Mouse (Mus musculus): ENCODE measurements at regions not wholly inside any gene's neighbourhood (a gene's known extent, or its start where the extent isn't known, plus 50 kb on each side); places are given as distances from the start of the nearest gene placed in this dataset.

- Histone ChIP-seq H3K27ac (ENCODE audit: insufficient read depth, low read depth, low read length) (no peak overlapping the region; the same call in 1 of the 2 replicates), H3K27me3 (ENCODE audit: control insufficient read depth, insufficient read depth, low read length) (no peaks in the 10 kb centered on the region), H3K4me3 (ENCODE audit: low read depth, low read length) (no peak overlapping the region), H3K4me1 (ENCODE audit: control insufficient read depth, insufficient read depth, insufficient read length, low read length) (peaks cover 3% of the 10 kb centered on the region; the same call in 1 of the 2 replicates), H3K36me3 (ENCODE audit: control insufficient read depth, insufficient read depth, low read length) (no peaks in the 10 kb centered on the region)
- no peak for TF ChIP-seq POLR2A (IDR thresholded peaks at IDR 0.05; ENCODE audit: low read depth, low read length)
- no peak for TF ChIP-seq CTCF (IDR thresholded peaks at IDR 0.05; ENCODE audit: extremely low read depth, insufficient read length, insufficient replicate concordance, low read depth, low read length)
- WGBS = 43% methylated on average over 7 of the region's 7 CpGs
Measured at GRCm38 (mm10) chr11:57958233-57958632, 50.6 kb upstream of the Larp1 start.

GRCm38 (mm10) chr11:57956909-57957308 is 52.0 kb upstream of the Larp1 start:
- no peak for TF ChIP-seq CTCF (IDR thresholded peaks at IDR 0.05; ENCODE audit: extremely low read depth, insufficient read length, insufficient replicate concordance, low read depth, low read length)
- TF ChIP-seq POLR2A (IDR thresholded peaks at IDR 0.05; ENCODE audit: low read depth, low read length) = no peak
- Histone ChIP-seq H3K36me3 (ENCODE audit: control insufficient read depth, insufficient read depth, low read length) (no peaks in the 10 kb centered on the region), H3K4me1 (ENCODE audit: control insufficient read depth, insufficient read depth, insufficient read length, low read length) (0 out of 2 replicates have a peak, but pooled peaks cover 2% of the 10 kb centered on the region), H3K4me3 (ENCODE audit: low read depth, low read length) (no peak overlapping the region), H3K27me3 (ENCODE audit: control insufficient read depth, insufficient read depth, low read length) (no peaks in the 10 kb centered on the region), H3K27ac (ENCODE audit: insufficient read depth, low read depth, low read length) (no peak overlapping the region)
- WGBS = 75% methylated on average over 9 of the region's 9 CpGs

GRCm38 (mm10) chr11:57956076-57956475 is 52.8 kb upstream of the Larp1 start:
- Histone ChIP-seq H3K36me3 (ENCODE audit: control insufficient read depth, insufficient read depth, low read length) (no peaks in the 10 kb centered on the region), H3K4me3 (ENCODE audit: low read depth, low read length) (no peak overlapping the region), H3K27ac (ENCODE audit: insufficient read depth, low read depth, low read length) (no peak overlapping the region), H3K27me3 (ENCODE audit: control insufficient read depth, insufficient read depth, low read length) (no peaks in the 10 kb centered on the region), H3K4me1 (ENCODE audit: control insufficient read depth, insufficient read depth, insufficient read length, low read length) (peaks cover 2% of the 10 kb centered on the region; the same call in 1 of the 2 replicates)
- TF ChIP-seq CTCF (IDR thresholded peaks at IDR 0.05; ENCODE audit: extremely low read depth, insufficient read length, insufficient replicate concordance, low read depth, low read length) (no peak), POLR2A (IDR thresholded peaks at IDR 0.05; ENCODE audit: low read depth, low read length) (no peak)
- WGBS = 65% methylated on average over 2 of the region's 2 CpGs

GRCm38 (mm10) chr11:57955476-57955875 is 53.4 kb upstream of the Larp1 start:
- H3K4me3 ChIP-seq (ENCODE audit: low read depth, low read length) = no peak overlapping the region
- peaks cover 2% of the 10 kb centered on the region; the same call in 1 of the 2 replicates for H3K4me1 ChIP-seq (ENCODE audit: control insufficient read depth, insufficient read depth, insufficient read length, low read length)
- H3K27ac ChIP-seq (ENCODE audit: insufficient read depth, low read depth, low read length) = no peak overlapping the region
- no peak for TF ChIP-seq POLR2A (IDR thresholded peaks at IDR 0.05; ENCODE audit: low read depth, low read length)
- no peaks in the 10 kb centered on the region for H3K27me3 ChIP-seq (ENCODE audit: control insufficient read depth, insufficient read depth, low read length)
- no peaks in the 10 kb centered on the region for H3K36me3 ChIP-seq (ENCODE audit: control insufficient read depth, insufficient read depth, low read length)
- WGBS = 92% methylated on average over 7 of the region's 7 CpGs

GRCm38 (mm10) chr11:57954510-57955184 is 54.2 kb upstream of the Larp1 start:
- H3K4me1 ChIP-seq (ENCODE audit: control insufficient read depth, insufficient read depth, insufficient read length, low read length) = peaks cover 2% of the 10 kb centered on the region; the same call in 1 of the 2 replicates
- H3K27ac ChIP-seq (ENCODE audit: insufficient read depth, low read depth, low read length) = no peak overlapping the region
- H3K36me3 ChIP-seq (ENCODE audit: control insufficient read depth, insufficient read depth, low read length) = no peaks in the 10 kb centered on the region
- no peaks in the 10 kb centered on the region for H3K27me3 ChIP-seq (ENCODE audit: control insufficient read depth, insufficient read depth, low read length)
- TF ChIP-seq POLR2A (IDR thresholded peaks at IDR 0.05; ENCODE audit: low read depth, low read length) (no peak), CTCF (IDR thresholded peaks at IDR 0.05; ENCODE audit: extremely low read depth, insufficient read length, insufficient replicate concordance, low read depth, low read length) (no peak)
- 74% methylated on average over 10 of the region's 10 CpGs for WGBS
- H3K4me3 ChIP-seq (ENCODE audit: low read depth, low read length) = no peak overlapping the region

- H3K27ac ChIP-seq (ENCODE audit: insufficient read depth, low read depth, low read length) = no peak overlapping the region
- H3K4me3 ChIP-seq (ENCODE audit: low read depth, low read length) = no peak overlapping the region
- peaks cover 1% of the 10 kb centered on the region; the same call in 1 of the 2 replicates for H3K4me1 ChIP-seq (ENCODE audit: control insufficient read depth, insufficient read depth, insufficient read length, low read length)
- 79% methylated on average over 7 of the region's 7 CpGs for WGBS
- H3K27me3 ChIP-seq (ENCODE audit: control insufficient read depth, insufficient read depth, low read length) = no peaks in the 10 kb centered on the region
- no peaks in the 10 kb centered on the region for H3K36me3 ChIP-seq (ENCODE audit: control insufficient read depth, insufficient read depth, low read length)
- TF ChIP-seq POLR2A (IDR thresholded peaks at IDR 0.05; ENCODE audit: low read depth, low read length) (no peak), CTCF (IDR thresholded peaks at IDR 0.05; ENCODE audit: extremely low read depth, insufficient read length, insufficient replicate concordance, low read depth, low read length) (no peak)
Measured at GRCm38 (mm10) chr11:57953694-57954093, 55.2 kb upstream of the Larp1 start.

- 75% methylated on average over 3 of the region's 3 CpGs for WGBS
- Histone ChIP-seq H3K4me3 (ENCODE audit: low read depth, low read length) (no peak overlapping the region), H3K27ac (ENCODE audit: insufficient read depth, low read depth, low read length) (peak overlapping the region; percentile 55; the same call in 1 of the 2 replicates), H3K36me3 (ENCODE audit: control insufficient read depth, insufficient read depth, low read length) (no peaks in the 10 kb centered on the region), H3K27me3 (ENCODE audit: control insufficient read depth, insufficient read depth, low read length) (no peaks in the 10 kb centered on the region), H3K4me1 (ENCODE audit: control insufficient read depth, insufficient read depth, insufficient read length, low read length) (no peaks in the 10 kb centered on the region; the same call in 1 of the 2 replicates)
- TF ChIP-seq POLR2A (IDR thresholded peaks at IDR 0.05; ENCODE audit: low read depth, low read length) (no peak), CTCF (IDR thresholded peaks at IDR 0.05; ENCODE audit: extremely low read depth, insufficient read length, insufficient replicate concordance, low read depth, low read length) (no peak)
Measured at GRCm38 (mm10) chr11:57952619-57953018, 56.2 kb upstream of the Larp1 start.

Measured in small intestine, adult 2 months (tissue).